Mouse (Mus musculus) neural tube, embryonic 10.5 days (tissue): ENCODE results near the gene Slc30a5.
A peak's percentile ranks its signal among the peaks of the same experiment; 100 is the strongest.
"Not testable (repeated sequence)": the region's sequence is repeated elsewhere in the genome, so short reads cannot be mapped to it uniquely, and the experiment has no call there.

Source experiments
- DNase-seq: peaks from one replicate; pipeline ENCODE4 v3.0.0-alpha.2; 2017; ENCODE audit warnings: low spot score; ENCODE audit errors: extremely low spot score

Slc30a5 gene

DNA sequence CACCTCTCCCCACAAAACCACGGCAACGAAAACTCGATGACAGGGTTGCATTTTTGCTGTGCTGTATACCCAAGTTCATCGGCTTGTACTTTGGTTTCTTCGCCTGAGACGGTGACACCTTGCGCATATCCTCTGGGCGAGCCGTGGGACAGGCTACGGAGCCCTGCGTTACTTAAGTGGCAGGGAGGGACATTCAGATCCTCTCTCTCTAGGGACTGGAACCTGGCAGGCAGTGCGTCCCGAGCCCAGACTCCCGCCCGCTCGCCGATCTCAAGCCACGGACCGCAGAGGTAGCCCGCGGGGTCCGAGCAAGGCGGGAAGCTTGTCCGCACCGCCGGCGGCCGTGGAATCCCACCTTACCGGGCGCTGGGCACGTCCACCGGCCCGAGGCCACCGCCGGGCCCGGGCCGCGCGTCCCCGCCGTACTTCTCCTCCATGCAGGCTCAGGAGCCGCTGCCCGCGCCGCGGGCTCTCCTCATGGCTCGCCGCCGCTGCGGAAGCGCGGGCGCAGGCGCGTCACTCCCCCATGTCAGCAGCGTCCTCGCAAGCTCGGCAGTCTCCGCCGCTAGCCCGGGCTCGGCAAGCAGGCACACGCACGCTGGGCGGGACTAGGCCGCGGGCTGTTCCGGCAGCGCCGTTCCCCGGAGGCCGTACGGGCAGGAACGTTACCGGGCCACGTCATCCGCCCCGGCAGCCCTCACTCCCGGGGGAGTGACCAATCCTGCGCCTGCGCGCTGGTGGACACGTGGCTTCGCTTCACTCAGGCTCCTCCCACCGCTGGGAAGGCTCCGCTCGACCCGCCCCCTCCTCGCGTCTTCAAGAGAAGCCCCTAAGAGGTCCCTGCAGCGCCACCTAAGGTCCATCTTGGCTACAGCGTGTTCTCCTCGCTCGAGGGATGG lies at the start of gene Slc30a5:
Slc30a5 (minus strand) TSS at position 687 of the 899 bp plus-strand sequence.
- DNase-seq: peak; percentile 98

DNA sequence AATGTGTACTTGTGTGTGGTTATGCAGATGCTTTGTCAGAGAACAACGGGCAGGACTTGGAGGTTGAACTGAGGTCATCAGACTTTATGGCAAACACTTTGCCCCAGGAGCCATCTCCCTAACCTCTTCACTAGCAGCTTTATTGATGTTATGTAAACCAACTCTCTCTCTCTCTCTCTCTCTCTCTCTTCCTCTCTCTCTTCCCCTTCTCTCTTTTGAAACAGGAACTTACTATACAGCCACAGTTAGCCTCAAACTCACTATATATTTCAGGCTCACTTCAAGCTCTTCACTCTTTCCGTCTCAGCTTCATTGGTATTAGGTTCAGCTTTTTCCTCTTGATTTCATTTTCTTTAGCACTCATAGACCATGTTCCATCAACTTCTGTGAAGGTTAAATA lies 48.7 kb upstream of the Slc30a5 start:
- no peak for DNase-seq

- DNase-seq: no peak
These were observed 46.6 kb upstream of the Slc30a5 start for GRCm38 (mm10) chr13:100879806-100880205.

GRCm38 (mm10) chr13:100879326-100879725 lies 46.1 kb upstream of the Slc30a5 start:
- no peak for DNase-seq

DNA sequence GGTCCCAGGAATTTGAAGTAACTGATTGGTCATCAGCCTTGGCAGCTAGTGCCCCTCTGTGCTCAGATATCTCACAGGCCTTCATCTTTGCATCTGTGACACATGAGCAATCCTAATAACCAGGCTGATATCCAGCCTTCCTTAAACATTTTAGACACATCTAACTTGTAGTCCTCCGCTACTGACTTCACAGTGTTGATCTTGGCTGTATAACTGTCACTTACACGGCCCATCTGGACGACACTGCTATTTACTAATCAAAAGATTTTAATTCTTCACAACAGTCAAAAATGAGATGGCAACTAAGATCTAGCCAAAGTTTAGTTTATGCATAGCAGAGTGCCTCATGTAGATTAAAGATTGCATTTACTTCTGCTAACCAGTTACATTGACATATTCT lies 45.0 kb upstream of the Slc30a5 start:
- no peak for DNase-seq

DNA sequence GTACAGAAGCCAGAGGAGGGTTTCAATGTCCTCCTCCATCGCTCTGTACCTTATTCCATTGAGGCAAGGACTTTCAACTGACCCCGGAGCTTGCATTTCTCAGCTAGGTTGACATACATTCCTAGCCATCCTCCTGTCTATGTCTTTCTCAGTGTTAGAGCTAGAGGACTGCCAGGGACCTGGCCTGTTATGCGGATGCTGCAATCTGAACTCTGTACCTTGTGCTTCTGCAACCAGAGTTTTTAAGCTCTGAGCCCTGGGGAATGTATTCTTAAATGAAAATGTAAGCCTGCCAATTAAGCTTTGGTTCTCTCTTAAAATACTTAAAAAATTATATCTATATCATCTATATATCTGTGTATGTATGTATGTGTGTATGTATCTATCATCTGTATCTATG lies 44.5 kb upstream of the Slc30a5 start:
- DNase-seq: no peak

GRCm38 (mm10) chr13:100875103-100875502 lies 41.9 kb upstream of the Slc30a5 start:
- no peak for DNase-seq

- no peak for DNase-seq
These were observed 41.4 kb upstream of the Slc30a5 start for GRCm38 (mm10) chr13:100874588-100874987.

DNA sequence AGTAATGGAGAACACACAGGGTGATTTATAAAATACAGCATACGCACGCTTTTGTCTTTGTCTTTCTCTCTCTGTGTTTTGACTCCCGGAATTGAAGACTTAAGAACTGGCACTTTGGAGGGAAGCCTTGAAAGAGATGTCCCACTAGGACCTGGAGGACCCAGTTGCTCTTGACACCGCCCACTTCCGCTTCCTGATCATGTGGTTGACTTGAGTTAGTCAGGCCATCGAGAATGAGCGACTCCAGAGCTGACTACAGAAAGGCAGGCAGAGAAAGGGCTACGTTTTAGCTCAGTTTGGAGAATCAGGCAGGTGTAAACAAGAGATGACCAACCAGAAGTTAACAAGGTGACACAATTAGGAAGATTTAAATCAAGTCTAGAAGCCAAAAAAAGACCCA lies 40.3 kb upstream of the Slc30a5 start:
- no peak for DNase-seq

DNA sequence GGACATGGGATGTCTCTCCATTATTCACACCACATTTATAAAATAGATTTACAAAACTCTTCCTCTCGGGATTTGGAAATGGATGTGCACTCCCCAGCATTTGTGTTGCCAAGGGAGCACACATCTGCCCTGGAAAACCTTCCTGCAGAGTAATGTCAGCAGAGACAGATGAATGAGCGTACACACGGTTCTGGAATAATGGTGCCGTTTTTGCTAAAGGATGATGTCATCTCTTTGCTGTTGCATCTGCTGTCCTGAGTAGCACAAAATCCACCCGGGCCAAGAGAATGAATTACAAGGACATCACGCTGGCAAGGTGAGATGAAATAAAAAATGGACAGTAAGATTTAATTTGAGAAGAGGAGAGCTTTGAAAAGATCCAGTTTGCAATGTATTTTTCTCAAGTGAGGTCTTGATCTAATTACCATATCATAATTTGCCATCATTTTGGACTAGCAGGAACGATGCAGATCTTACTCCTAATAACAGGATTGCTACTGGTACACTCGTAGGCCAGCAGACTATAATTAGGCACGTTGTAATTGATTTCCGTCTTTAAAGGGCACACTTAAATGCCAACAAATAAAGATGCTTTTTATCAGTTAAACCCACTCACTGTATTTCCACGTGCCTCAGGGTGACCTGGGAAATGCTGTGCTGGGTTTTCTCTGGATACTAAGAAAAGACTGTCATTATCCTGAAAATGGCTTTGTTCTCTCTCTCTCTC lies 38.4 kb upstream of the Slc30a5 start:
- no peak for DNase-seq

GRCm38 (mm10) chr13:100869813-100870212 lies 36.6 kb upstream of the Slc30a5 start:
- no peak for DNase-seq

DNA sequence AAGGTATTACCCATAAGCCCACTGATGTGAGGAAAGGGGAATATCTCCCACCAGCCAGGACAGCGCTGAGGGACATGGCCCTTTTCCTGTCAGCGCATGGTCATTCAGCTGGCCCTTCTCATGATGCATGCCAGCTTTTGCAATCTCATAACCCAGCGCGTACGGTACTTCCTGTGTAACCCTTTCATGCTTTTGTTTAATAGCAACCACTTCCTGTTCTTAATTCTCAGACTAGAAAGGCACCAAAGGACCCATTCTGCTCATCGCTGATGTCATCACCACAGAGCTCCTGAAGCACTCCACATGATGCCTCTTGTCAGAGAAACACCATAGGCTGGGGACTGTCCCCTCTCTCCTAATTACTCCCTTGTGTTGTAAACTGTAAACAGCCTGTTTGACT lies 33.1 kb upstream of the Slc30a5 start:
- DNase-seq: no peak

DNA sequence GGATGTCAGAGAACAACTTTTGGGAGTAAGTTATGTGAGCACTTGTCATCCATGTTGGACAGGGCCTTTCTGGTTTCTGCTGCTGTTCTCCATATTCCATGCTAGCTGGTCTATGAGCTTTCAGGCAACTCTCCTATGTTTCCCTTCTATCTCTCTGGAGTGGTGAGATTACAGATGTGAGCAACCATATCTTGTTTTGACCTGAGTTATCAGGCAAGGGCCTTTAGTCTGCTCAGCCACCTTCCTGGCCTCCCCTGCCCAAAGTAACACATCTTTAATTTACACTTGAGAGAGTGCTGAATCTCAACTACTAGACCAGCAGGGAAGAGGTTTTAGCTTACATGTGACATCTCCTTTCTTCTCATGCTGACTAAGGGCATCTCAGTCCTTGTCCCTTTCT lies 32.5 kb upstream of the Slc30a5 start:
- no peak for DNase-seq

DNA sequence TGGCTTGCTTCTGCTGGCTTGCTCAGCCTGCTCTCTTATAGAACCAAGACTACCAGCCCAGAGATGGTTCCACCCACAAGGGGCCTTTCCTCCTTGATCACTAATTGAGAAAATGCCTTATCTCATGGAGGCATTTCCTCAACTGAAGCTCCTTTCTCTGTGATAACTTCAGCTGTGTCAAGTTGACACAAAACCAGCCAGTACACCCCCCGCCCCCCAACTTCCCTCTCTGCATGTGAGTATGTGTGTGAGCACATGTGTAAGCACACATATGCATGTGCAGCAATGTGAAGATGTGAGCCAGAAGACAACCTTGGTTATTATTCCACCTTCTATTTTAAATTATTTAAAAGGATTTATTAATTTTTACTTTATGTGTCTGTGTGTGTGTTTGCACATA lies 30.7 kb upstream of the Slc30a5 start:
- DNase-seq: not testable (repeated sequence)

DNA sequence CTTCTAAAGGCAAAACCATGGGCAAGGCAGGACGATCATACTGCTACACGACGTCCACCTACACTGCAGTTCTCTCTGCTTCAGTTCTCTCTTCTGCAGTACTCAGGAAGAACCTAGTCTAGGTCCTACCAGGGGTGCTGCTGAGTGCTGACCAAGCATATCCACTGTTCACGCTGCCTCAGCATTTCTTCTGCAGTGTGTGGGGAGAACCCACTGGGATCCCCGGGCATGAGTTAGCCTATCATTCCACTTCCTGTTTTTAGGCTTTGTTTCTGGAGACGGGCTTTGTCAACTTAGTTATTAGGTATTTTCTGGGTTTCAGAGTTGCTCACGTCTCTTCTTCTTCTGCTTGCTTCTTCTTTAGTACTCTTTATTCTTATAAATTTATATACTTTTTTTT lies 25.9 kb upstream of the Slc30a5 start:
- DNase-seq: no peak

- no peak for DNase-seq
These were observed 20.9 kb upstream of the Slc30a5 start for GRCm38 (mm10) chr13:100854174-100854573.

GRCm38 (mm10) chr13:100853120-100853519 lies 19.9 kb upstream of the Slc30a5 start:
- no peak for DNase-seq

DNA sequence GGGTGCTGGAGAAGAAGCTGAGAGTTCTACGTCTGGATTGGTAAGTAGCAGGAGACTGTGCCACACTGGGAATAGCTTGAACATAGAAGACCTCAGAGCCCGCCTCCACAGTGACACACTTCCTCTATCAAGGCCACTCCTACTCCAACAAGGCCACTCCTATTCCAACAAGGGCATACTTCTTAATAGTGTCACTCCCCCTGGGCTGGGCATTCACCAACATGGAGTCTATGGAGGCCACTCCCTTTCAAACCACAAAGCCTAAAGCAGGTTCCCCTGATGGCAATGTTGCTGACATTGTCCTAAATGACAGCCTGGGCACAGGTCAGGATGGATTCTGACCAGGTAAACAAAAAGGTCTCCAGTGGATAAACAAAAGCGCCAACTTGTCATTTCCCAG lies 15.9 kb upstream of the Slc30a5 start:
- DNase-seq: no peak

- no peak for DNase-seq
These were observed 13.8 kb upstream of the Slc30a5 start for GRCm38 (mm10) chr13:100846891-100847579.

- no peak for DNase-seq
These were observed 13.0 kb upstream of the Slc30a5 start for GRCm38 (mm10) chr13:100846254-100846653.

- no peak for DNase-seq
These were observed 10.7 kb upstream of the Slc30a5 start for GRCm38 (mm10) chr13:100843944-100844343.
